Mouse (Mus musculus) lung, adult 2 months (tissue): Measurements from ENCODE around the gene Kpnb1.

Source experiments
- CTCF ChIP-seq: fragments of 200-500 bp; IDR thresholded peaks from 2 replicates; pipeline ENCODE4 v1.5.1; 2011; ENCODE audit warnings: mild to moderate bottlenecking, low read length, control low read depth; ENCODE audit not compliant: insufficient read depth
- POLR2A ChIP-seq: fragments of 200-500 bp; IDR thresholded peaks from 2 replicates; pipeline ENCODE4 v1.6.1; 2011; ENCODE audit warnings: low read depth, mild to moderate bottlenecking, control low read depth, low read length, borderline replicate concordance; ENCODE audit errors: extremely low read depth

DNA sequence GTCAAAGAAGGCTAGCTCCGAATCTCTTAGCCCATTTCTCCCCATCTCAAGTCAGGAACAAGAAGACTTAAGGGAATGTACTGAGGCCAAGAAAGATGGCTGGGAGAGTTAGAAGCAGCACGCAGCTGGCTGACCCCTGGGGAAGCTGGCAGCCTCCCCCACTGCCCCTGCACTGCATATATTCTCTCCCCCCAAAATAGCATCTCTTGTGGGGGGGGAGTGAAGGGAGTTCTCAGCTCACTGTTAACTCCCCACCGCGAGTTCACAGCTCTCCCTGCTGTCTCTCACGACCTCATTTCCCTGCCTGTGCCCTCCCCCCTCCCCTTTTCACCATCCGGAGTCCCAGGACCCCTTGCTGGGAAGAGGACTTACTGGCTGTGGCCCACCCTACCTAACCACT, 55.5 kb downstream of the Kpnb1 start:
- TF ChIP-seq CTCF (no peak), POLR2A (no peak)
